In the genomic region with DNA sequence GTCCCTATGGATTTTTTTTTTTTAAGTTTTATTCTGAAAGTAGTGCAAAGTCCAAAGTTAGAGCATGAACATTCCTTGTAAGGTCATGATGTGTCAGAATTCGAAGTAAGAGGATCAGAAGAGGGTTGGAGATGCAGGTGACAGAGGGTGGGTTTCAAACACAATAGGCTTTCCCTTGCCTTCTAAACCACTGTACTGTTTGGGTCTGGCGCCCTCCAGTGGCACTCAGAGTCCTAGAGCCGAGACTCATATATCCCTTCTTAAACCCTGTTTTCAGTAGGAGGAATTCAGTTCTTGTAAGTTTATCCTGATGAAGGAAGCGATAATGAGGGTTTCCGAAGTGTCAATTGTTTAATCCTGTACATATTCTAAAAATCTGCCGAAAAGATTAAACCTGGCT, we compare ENCODE assay signal across 8 mouse cellular contexts. TPM values are rescaled to one million over a fixed set of nuclear protein-coding genes. Genes with fewer than 3 reads are reported as not detected.
DNase-seq lines count a peak whose midpoint lies in the region; ATAC-seq and TF ChIP-seq lines count a peak whose summit lies in the region.

No protein-coding gene starts in this region.

- ATAC-seq in heart, embryonic 15.5 days (replicated peaks; ENCODE audit: insufficient number of reproducible peaks, insufficient read depth, low FRiP score, low read depth) = peak; percentile 70; the same call in 1 of the 2 replicates
- peak; percentile 85 for ATAC-seq in neural tube, embryonic 13.5 days (ENCODE audit: low read depth)

- no peak overlapping the region for H3K4me2 ChIP-seq in heart, embryonic 15.5 days
- peak overlapping the region; percentile 75 for H3K4me2 ChIP-seq in neural tube, embryonic 13.5 days

- TF ChIP-seq CTCF in liver, adult 2 months (IDR thresholded peaks at IDR 0.05; ENCODE audit: low read depth, low read length) = peak; percentile 71

- H3K9ac ChIP-seq in heart, embryonic 15.5 days = no peak overlapping the region
- H3K9ac ChIP-seq in liver, adult 2 months (ENCODE audit: low read depth, low read length) = no peak overlapping the region
- H3K9ac ChIP-seq in neural tube, embryonic 13.5 days = peak overlapping the region; percentile 9

- H3K79me2 ChIP-seq in liver, adult 2 months (ENCODE audit: control insufficient read depth, insufficient read depth, low read length) = no peaks in the 10 kb centered on the region

- WGBS in heart, embryonic 15.5 days = 10% methylated on average over 6 of the region's 6 CpGs
- 7% methylated on average over 6 of the region's 6 CpGs for WGBS in liver, adult 2 months
- WGBS in neural tube, embryonic 13.5 days = 13% methylated on average over 6 of the region's 6 CpGs

- no peak overlapping the region for H3K27ac ChIP-seq in heart, embryonic 15.5 days
- H3K27ac ChIP-seq in liver, adult 2 months (replicated peaks; ENCODE audit: insufficient read depth, low read depth, low read length) = no peak overlapping the region
- H3K27ac ChIP-seq in neural tube, embryonic 13.5 days (replicated peaks) = no peak overlapping the region

- peaks cover 7% of the 10 kb centered on the region for H3K4me1 ChIP-seq in heart, embryonic 15.5 days (replicated peaks)
- H3K4me1 ChIP-seq in liver, adult 2 months (ENCODE audit: control insufficient read depth, insufficient read depth, low read length) = no peaks in the 10 kb centered on the region
- H3K4me1 ChIP-seq in neural tube, embryonic 13.5 days (replicated peaks) = peaks cover 19% of the 10 kb centered on the region

- H3K36me3 ChIP-seq in heart, embryonic 15.5 days = no peaks in the 10 kb centered on the region
- H3K36me3 ChIP-seq in liver, adult 2 months (ENCODE audit: control insufficient read depth, insufficient read depth, low read length) = no peaks in the 10 kb centered on the region
- no peaks in the 10 kb centered on the region for H3K36me3 ChIP-seq in neural tube, embryonic 13.5 days

- TF ChIP-seq POLR2A in liver, adult 2 months (IDR thresholded peaks at IDR 0.05; ENCODE audit: extremely low read depth, insufficient read depth, low read length) = no peak

- peaks cover 40% of the 10 kb centered on the region for H3K27me3 ChIP-seq in heart, embryonic 15.5 days
- peaks cover 10% of the 10 kb centered on the region; the same call in 1 of the 2 replicates for H3K27me3 ChIP-seq in liver, adult 2 months (ENCODE audit: control insufficient read depth, insufficient read depth, low read length)
- H3K27me3 ChIP-seq in neural tube, embryonic 13.5 days = peaks cover 34% of the 10 kb centered on the region

- peak; percentile 80 for DNase-seq in 3T3-L1 (ENCODE audit: low read depth, low spot score)
- peak; percentile 81 for DNase-seq in adrenal gland, postnatal 10 days
- DNase-seq in embryo, embryonic 11 days = peak; percentile 83
- peak; percentile 91 for DNase-seq in kidney, postnatal 10 days
- DNase-seq in liver, adult 2 months (ENCODE audit: extremely low read depth, low read depth, low spot score) = peak; percentile 10
- peak; percentile 46 for DNase-seq in thymus, postnatal 25 days

- H3K9me3 ChIP-seq in heart, embryonic 15.5 days (replicated peaks) = no peaks in the 10 kb centered on the region
- no peaks in the 10 kb centered on the region for H3K9me3 ChIP-seq in neural tube, embryonic 13.5 days

- H3K4me3 ChIP-seq in heart, embryonic 15.5 days = no peak overlapping the region
- no peak overlapping the region for H3K4me3 ChIP-seq in liver, adult 2 months (ENCODE audit: insufficient read depth, low read depth, low read length)
- peak overlapping the region; percentile 49 for H3K4me3 ChIP-seq in neural tube, embryonic 13.5 days

RNA-seq across cellular contexts. Expression of gene Adamts16, which starts 1.4 kb away (rescaled TPM):
- 1 to 10 TPM; 1.4 to 2.2 TPM for total RNA-seq in adrenal gland, postnatal 10 days (2021)
- 0.21 and 0.23 TPM in 2 replicates for polyA plus RNA-seq in heart, embryonic 15.5 days (2015; fragmentation: Nextera tagmentation; extraction: Ambion mirVana)
- total RNA-seq in liver, adult 2 months (2014; rRNA removed) = 0.07 TPM in 1 of 2 replicates, not detected in the other
- 0.04 TPM in 1 of 2 replicates, not detected in the other for polyA plus RNA-seq in liver, adult 2 months (2012; rRNA removed)
- 4.3 and 5.0 TPM in 2 replicates for polyA plus RNA-seq in neural tube, embryonic 13.5 days (2015; fragmentation: Nextera tagmentation; extraction: Ambion mirVana)

Comparison
In these comparisons a context has a peak if more than half of its experiments do, and no peak if none do; other contexts are left out.
1. DNase-seq: peak in every context shown above with its lines; median percentile 91 in kidney, postnatal 10 days; 83 in embryo, embryonic 11 days; 81 in adrenal gland, postnatal 10 days; 80 in 3T3-L1; 46 in thymus, postnatal 25 days; 10 in liver, adult 2 months.